Mouse (Mus musculus): Measurements from ENCODE around the gene Irf9.

Gene Irf9

DNA sequence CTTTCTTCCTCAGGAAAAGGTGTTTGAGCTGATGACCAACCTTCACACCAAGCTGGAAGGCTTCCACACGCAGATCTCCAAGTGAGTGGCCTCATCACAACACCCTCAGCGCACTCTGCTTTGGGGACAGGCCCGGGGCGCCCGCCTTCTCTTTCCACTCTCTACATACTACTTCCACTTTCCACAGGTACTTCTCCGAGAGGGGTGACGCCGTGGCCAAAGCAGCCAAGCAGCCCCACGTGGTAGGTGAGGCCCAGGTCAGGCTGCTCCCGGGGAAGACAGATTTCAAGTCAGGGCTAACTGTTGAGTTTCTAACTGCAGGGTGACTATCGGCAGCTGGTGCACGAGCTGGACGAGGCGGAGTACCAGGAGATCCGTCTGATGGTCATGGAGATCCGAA is 22.6 kb upstream of the Irf9 start:
- in situ Hi-C loops (cut with MseI, MboI) = no loop called here

DNA sequence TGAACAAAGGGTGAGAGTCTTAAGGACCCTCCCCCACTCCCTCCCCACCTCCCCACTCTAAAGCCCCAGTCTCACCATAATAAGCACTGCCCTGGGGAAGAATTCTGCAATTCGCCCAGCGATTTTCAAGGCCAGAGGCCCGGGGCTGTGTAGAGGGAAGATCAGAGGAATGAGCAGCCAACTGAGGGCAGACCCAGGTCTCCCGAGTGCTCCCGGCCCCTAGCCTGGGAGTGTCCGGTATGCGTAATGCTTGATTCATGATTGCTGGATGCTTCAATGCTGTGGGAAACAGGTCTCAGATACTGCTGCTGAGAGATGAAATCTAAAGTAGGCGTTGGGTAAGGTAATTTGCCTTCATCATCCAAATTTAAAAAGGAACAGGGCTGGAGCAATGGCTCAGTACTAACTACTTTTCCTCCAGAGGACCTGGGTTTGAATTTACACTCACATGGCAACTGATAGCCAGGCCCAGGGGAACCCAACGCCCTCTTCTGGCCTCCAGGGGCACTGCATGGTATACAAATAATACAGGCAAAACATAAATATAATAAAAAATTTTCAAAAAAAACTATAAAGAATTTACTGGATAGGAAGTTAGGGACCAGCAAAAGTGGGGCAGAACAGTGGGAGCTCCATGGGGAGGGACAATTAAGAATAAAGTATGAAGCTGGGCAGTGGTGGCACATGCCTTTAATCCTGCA is 21.2 kb upstream of the Irf9 start:
- in situ Hi-C loops (cut with MseI, MboI) = no loop called here

DNA sequence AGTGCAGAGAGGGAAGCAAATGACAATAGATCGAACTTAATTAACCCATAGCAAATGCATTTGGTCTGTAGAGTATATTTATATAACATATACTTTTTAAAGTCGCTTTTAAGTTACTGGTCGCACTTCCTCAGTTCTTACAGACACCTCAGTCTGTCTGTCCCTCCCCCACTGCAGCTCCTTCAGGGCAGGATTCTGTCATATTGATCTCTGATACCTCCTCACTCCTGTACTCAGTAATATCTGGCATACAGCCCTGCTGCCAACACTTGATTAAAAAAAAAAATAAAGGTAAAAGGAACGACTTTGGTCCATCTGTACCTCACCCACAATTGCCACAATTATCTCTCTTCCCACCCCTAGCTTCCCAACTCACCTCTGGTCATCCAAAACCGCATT is 19.1 kb upstream of the Irf9 start:
- in situ Hi-C loops (cut with MseI, MboI) = no loop called here

DNA sequence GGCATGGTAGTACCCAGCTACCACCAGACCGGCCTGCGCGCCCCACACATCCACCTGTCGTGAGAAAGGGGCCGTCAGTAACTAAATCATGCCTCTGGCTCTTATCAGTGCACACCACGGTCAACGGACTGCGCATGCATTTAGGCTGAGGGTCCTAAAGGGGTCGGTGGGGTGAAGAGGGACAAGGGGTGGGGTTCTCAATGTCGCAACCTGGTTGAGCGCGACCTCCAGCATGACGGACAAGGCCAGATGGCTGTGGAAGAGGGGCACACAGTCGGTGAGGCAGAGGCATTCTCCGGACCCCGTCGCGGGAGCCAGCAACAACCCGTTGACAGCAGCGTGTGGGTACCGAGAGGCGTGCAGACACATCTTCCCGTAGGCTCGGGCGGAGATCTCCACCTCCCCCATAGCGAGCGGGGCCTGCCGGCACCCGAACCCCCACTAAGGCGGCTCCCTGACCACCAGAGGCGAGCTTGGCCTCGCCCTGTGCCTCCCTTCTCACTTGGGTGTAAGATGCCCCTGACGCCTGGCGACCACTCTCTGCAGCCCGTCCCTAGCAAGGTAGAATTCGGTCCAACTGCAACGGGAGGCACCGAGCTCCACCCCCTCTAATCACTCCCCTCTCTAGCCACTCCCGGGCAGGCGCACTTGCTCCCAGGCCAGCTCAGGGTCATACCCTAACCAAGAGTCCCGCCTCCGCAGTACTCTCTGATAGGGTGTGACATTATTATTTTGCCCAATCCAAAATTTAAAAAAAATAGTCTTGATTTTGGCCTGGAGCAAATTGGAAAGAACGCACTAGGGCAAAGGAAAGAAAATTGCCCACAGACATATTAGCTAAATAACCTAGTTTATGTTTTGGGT is 18.4 kb upstream of the Irf9 start, which contains the start of gene Emc9:
Gene Emc9, minus strand, starts transcription at position 601 of the 864 bp plus-strand sequence.
- in situ Hi-C loops (cut with MseI, MboI) = no loop called here

DNA sequence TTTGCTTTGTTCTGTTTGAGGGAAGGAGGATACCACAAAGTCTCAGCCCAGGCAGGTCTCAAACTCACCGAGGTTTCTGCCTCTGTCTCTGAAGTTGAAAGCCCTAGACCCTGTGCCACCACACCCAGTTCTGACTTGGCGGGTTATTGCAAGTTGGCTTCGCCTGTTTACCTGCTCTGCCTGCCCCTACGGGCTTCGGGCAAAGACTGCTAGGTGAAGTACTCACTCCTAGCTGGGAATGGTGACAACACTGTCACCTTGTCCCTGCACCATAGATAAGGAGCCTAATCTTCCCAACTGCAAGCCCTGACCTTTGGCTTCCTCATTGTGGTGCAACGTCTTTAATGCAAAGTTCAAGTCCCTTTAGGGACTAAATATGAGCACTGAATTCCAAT is 17.8 kb upstream of the Irf9 start:
- in situ Hi-C loops (cut with MseI, MboI) = no loop called here

DNA sequence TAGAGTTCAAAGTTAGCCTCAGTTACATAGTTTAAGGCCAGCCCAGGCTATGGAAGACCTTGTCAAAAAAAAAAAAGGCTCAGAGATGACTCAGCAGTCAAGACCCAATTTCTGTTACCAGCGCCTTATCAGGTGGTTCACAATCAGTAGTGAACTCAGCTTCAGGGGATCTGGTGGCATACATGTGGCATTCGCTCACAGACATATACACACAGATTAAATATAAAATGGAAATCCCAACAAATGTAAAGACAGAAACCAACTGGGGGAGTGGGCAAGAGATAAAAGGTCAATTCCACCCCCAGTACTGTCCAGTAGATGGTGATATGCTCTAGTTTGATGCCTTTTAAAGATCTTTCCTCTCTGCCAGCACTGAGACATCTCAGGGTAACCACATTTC is 17.2 kb upstream of the Irf9 start:
- in situ Hi-C loops (cut with MseI, MboI) = no loop called here

DNA sequence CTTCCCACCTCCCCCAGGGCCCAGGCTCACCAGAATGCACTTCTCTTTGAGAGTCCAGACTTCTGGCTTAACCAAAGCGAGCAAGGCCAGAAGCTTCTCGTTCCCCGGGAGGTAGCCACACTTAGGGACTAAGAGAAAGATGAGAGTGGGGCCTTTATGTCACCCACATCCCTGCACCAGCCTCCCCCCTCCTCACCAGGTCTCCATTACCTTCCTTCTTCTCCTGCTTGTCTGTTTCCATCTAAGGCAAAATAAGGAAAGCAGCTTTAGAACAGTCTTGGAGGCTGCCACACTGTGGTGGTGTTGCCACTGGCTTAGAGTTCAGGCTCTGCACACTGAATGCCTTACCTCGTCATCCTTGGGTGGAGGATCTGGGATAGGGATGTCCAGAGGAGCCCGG is 14.1 kb upstream of the Irf9 start:
- in situ Hi-C loops (cut with MseI, MboI) = no loop called here

DNA sequence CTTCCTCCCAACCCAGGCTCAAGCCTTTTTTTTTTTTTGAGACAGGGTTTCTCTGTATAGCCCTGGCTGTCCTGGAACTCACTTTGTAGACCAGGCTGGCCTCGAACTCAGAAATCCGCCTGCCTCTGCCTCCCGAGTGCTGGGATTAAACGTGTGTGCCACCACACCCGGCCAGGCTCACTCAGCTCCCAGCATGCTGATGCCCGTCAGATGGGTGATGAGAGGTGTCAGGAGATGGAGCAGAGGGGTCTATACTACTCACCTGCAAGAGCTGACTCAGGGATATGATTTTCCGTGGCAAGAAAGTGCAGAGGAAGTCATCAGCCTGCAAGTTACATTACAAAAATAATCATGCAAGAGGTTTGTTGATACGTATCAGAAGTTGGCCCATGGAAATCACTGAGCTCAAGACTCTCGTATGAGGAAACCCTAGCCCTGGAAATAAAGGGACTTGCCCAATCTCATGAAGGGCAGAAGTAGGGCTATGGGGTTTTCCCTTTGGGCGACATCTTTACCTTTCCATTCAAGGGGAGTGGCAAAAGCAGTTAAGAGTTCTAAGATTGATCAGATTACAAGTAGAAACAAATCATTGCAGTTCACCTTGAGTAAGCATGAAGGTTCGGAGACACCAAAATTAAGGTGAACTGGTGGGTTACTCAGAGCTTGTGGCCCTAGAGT is 13.5 kb upstream of the Irf9 start:
- in situ Hi-C loops (cut with MseI, MboI) = no loop called here

DNA sequence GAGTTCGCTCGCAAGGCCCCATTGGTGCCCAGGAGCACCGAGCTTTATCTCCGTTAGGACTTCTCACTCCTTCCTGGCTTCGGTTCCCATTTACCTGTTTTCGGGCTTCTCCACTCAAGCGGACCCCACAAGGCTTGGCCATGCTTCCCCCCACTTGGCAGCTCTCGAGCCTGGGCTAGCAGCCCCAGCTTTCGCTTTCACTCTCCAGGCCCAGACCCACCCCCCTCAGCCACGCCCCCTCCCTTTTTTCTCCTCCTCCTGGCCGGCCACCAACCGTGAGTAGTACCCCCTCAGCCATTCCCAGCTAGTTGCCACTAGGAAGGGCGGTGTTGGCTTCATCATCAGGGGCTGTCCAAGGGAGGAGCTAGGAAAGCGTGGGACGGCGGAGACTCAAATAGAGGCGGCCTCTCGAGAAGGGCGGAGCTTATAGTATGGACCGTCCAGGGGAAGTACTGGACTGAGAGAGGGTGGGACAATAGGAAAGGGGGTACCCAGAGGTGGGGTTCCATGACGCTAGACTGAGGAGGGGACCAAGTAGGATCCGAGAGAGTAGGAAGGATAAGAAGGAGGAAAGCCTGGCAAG is 12.5 kb upstream of the Irf9 start, which contains the start of gene Psme2:
Gene Psme2, minus strand, starts transcription at position 366 of the 583 bp plus-strand sequence.
- in situ Hi-C loops (cut with MseI, MboI) = no loop called here

DNA sequence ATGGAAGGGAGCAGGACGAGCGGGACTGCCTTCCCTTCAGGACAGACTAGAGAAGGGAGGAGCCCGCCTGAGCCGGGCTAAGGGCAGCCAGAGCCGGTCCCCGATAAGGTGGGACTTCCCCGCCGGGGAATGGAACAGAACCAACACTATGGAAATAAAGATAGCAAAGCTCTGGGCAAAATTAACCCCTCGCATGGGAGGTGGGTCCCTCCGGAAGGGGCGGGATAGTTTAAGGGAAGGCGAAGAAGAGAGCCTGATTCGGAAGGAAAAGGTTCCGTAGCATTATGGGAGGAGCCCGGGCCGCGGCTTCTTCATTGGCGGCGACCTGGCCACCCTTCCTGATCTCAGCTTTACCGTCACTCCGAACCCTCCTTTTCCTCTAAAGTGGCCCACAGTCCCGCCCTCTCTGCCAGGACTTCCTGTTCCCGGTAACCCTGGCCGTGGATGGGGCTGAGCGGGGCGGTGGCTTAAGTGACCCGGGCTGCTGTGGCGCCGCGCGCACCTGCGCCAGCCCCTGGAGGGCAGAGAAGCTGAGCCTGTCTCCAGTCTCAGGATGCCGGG is 12.0 kb upstream of the Irf9 start, which contains the start of gene Rnf31:
Gene Rnf31, plus strand, starts transcription at position 378 of the 561 bp plus-strand sequence.
- in situ Hi-C loops (cut with MseI, MboI) = no loop called here

DNA sequence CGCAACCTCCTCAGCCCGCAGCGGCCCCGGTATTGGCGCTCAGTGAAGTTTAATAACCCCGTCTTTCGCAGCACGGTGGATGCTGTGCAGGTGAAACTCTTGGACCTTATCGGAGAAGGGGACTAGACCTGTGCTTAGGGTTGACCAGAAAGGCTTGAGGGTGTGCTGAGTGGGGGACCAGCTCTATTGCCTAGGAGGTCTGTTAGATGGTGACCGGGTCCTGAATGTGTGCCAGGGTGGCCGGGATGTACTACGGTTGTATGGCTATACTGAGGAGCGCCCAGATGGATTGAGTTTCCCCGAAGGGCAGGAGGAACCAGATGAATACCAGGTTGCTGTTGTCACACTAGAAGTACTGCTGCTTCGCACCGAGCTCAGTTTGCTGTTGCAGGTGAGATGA is 11.1 kb upstream of the Irf9 start:
- in situ Hi-C loops (cut with MseI, MboI) = no loop called here

DNA sequence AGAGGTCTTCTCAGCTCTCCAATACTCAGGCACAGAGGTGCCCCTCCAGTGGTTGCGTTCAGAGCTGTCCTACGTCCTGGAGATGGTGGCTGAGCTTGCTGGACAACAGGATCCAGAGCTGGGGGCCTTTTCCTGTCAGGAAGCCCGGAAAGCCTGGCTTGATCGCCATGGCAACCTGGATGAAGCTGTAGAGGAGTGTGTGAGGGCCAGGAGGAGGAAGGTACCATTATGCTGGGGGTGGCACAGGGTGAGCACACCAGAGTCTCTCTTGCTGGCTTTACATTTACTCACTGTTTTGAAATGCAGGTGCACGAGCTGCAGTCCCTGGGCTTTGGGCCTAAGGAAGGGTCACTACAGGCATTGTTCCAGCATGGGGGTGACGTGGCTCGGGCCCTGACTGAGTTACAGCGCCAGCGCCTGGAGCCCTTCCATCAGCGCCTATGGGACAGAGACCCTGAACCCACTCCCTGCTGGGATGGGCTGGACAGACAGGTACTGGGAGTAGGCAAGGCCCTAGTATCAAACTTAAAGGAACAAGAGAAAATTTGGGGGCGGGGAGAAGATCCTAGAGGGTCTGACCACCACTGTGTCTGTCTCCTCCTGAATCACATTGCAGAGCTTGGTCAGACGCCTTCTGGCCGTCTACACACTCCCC is 7.2 kb upstream of the Irf9 start:
- in situ Hi-C loops (cut with MseI, MboI) = no loop called here

DNA sequence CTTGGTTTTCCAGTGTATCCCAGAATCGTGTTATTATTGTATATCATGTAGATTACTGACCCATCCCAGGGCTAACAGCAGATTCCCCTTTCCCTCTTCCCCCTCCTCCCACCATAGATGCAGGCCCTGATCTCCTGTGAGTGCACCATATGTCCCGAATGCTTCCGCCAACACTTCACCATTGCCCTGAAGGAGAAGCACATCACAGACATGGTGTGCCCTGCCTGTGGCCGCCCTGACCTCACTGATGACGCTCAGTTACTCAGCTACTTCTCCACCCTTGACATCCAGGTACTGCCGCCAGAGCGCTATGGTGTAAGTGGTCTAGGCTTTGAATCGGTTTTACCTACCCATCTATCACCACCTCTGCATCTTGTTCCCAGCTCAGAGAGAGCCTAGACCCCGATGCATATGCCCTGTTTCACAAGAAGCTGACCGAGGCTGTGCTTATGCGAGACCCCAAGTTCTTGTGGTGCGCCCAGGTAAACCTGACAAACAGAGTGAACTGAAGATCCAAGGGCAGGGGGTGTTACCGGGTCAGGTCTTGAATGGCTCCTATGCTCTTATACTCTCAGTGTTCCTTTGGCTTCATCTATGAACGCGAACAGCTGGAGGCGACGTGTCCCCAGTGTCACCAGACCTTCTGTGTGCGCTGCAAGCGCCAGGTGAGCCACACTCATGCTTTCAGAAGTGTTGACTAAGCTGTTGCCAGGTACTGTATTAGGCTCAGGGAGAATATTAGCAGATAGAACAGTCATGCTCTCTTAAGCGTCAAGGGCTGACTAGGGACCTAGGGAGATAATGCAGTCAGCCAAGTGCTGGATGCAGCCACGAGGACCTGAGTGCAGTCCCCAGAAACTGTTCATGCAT is 4.6 kb upstream of the Irf9 start:
- in situ Hi-C loops (cut with MseI, MboI) = no loop called here

DNA sequence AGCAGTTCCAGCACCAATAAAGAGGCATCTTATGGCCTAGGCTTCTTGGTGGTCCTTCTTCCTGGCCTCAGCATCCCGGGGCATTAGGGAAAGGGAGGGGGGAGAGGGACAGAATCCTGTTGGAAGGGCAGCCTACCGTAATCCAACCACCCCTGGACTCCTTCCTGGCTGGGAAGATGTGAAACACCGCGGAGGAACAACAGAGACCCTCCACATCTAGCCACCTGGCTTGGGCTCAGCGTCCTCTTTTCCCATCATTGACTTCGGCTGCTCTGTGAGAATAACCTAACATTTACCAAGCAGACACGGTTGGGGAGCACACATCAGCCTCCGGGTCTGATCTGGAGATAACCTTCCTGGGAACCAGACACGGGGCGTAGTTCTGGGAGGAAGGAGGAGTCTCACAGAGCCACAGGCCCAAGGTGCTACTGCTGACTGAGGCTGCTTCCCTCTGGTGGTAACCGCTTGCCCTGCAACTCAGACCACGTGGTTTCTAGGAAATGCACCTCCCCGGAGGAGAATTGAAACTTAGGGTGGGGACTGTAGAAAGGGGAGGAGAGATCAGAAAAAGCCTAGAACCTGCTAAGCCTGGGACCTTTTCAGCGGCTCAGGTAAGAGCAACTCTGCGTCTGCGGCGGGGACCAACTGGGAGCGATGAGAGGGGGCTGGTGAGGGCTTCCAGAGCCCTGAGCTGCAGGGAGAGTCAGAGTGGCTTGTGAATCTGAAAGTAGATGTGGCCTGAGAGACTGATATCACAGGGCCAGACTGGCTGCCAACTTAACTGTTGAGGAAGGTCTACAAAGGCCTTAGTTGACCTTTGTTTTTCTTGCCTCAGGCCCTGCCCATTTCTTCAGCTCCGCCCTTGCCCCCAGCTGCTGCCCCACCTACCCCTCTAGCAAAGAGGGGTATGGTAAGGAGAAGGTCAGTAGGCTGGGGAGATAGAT is 534 bp downstream of the Irf9 start:
- in situ Hi-C loops (cut with MseI, MboI) = no loop called here

DNA sequence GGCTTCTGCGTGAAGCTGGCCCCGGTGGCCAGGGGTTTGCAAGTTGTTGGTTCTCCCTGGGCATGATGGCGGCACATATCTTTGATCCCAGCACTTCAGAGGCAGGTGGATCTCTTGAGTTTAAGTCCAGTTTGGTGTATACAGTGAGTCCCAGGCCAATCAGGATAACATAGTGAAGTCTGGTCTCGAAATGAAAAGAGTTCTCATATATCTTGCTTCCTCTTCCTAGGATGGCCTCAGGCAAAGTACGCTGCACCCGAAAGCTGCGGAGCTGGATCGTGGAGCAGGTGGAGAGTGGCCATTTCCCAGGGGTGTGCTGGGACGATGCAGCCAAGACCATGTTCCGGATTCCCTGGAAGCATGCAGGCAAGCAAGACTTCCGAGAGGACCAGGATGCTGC is 1.5 kb downstream of the Irf9 start:
- in situ Hi-C loops (cut with MseI, MboI) = no loop called here

DNA sequence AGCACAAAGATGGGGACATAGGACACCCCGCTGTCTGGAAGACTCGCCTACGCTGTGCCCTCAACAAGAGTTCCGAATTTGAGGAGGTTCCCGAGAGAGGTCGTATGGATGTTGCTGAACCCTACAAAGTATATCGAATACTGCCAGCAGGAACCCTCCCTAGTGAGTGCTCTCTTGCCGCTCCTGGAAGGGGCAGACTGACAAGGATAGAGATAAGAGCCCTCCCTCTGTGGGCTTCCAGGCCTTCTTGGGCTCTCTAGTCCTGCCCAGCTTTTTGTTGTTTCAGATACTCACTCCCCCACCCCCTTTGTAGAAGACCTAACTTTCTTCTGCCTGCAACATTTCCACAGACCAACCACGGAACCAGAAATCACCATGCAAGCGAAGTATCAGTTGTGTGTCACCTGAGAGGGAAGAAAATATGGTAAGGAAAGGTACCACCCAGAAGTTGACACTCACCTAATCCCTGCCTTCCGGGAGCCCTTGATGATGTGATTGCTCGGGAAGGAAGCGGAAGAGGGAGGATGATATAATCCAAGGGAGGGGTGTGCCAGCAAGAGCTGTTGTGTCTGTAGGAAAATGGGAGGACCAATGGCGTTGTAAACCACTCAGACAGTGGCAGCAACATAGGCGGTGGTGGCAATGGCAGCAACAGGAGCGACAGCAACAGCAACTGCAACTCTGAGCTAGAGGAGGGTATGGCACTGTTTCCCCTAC is 2.5 kb downstream of the Irf9 start:
- in situ Hi-C loops (cut with MseI, MboI) = no loop called here

DNA sequence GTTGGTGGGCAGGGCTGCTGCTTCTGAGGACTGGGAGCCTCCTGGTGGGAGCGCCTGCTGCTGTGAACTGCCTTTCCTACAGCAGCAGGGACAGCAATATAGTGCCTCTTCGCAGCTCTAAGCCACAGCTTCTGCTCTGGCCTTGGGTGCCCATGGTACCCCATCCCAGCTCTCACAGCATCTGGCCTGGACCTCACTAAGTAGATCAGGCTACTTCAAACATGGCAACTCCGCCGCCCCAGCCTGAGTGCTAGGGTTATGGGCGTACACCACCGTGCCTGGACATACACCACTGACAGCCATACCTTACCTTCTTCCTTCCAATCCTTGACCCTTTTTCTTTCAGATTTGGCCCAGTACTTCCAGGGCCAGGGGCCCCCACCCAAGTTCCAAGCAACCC is 5.0 kb downstream of the Irf9 start:
- in situ Hi-C loops (cut with MseI, MboI) = no loop called here

DNA sequence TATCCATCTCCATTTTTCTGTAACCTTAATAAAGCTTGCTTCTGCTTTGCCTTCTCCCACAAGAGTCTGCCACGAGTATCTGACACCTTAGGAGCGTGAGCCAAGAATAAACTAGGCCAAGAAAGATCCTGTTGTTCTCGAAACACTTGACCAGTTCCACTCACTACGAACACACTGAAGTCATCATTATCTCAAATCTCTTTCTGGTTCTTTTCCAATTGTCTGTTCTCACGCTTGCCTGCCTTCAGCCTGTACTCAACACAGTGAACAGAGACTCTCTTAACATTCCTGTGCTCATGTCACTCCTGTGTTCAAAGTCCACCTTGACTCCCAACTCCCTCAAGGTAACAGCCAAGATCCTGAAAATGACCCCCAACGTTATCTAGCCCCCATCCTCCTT is 10.0 kb downstream of the Irf9 start:
- in situ Hi-C loops (cut with MseI, MboI) = no loop called here
